Mouse (Mus musculus): Measurements from ENCODE around the gene Ccng2. TPM values are rescaled to one million over a fixed set of nuclear protein-coding genes. Genes with fewer than 3 reads are reported as not detected.

Ccng2 gene
- 10 to 100 TPM; 42.6 to 52.7 TPM for total RNA-seq (2021)
- long read RNA-seq, transcript Ccng2-201 (8 exons, 2,810 nt) = major isoform, 41 of 51 reads
- long read RNA-seq, partial matches to known transcripts = 6 of 51 reads
- long read RNA-seq, other reads (novel, unspliced or antisense) = 4 of 51 reads

DNA sequence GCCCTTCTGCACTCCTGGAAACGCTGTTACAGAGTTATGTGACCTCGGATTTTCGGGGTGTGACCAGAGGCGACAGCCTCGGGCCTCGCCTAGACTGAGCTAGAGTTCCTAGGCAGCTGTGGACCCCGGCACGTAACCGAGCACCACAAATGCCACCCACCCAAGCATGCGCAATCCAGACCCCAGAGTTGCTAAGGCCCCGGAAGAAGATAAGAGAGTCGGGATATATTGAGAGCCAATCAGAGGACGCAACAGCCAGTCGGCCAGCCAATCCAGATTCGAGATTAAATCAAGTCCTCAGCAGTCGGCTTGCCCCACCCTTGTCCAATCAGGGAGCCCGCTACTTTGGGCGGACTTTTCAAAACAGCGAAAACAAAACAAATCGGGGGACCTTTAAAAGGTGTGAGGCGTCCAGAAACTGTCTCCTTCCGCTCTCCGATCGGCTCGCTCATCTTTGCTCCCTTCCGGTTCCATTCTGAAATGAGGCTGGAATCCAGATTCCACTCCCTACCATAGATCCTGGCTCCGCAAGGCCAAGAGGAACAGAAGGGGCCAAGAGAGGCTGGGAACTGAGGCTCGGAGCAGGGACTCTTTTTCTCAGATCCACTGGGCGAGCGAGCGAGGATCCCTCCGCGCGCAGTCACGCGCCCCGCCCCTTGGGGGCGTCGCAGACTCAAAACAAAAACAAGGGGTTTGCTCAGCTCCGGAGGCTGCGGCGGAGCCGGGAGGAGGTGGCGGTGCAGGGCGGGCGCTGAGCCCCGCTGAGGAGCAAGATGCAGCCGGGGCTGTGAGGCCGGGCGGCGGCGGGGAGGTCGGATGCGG, at the start of gene Ccng2:
Gene Ccng2 (plus strand): TSS at position 375 of the 822 bp plus-strand sequence.
- DNase-seq (ENCODE audit: low spot score in 2 of 2) = peak; percentile 95 to 96

DNA sequence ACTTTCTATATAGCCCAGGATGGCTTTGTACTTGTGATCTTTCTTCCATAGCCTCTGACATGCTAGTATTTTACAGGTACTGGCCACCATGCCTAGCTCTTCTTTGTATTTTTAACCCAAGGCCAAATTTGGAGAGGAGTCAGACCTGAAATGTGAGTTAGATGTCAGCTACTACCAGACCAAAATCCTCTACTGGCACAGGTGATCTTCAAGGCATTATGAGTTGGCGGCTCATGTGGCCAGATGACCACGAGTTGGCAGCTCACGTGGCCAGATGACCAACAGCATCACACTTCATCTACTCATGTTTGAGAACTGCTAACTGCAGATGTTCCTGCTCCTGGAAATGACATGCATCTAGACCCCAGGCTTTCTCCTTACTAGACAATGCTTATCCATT, 48.7 kb upstream of the Ccng2 start:
- no peak for DNase-seq (ENCODE audit: low spot score in 2 of 2)

DNA sequence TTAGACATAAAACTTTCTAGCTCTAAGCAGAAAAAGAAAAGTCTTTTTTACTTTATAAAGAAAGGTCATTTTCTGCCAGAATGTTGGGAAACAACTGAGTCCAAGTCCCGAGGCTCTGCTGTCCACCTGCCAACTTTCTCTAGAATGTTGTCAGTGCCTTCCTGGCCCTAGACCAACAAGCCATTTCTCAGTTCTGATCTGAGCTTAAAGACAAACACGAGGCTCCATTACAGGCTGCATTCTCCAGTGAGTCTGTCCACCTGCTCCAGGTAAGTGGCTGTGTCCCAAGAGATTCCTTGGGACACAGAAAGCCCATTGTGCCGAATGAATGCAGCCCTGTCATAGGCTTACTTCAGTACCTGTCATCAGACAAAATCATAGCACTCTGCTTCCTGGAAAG, 45.4 kb upstream of the Ccng2 start:
- DNase-seq (ENCODE audit: low spot score in 2 of 2) = no peak

DNA sequence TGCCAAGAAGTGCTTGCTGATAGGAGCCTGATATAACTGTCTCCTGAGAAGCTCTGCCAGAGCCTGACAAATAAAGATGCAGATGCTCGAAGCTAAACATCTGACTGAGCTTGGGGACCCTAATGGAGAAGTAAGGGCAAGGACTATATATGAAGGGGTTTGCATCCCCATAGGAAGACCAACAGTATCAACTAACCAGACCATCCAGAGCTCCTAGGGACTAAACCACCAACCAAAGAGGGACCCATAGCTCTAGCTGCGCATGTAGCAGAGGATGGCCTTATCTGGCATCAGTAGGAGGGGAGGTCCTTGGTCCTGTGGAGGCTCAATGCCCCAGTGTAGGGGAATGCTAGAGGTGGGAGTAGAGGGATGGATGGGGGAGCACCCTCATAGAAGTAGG, 42.5 kb upstream of the Ccng2 start:
- no peak for DNase-seq (ENCODE audit: low spot score in 2 of 2)

DNA sequence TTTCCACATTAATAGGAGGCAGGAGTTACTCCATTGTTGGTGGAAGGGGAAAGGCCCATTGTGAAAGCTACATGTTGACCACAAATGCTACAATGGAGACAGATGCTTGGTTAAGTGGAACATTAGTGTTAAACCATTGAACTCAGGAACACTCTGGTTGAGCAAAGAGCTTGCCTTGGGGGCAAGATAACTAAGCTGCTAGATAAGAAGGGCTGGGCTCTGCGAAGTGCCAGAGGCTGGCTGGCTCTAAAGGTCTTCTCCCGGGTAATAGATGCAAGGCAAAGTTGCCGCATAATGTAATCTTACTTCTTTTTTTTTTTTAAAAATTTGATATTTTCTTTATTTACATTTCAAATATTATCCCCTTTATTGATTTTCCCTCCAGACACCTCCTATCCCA, 39.9 kb upstream of the Ccng2 start:
- DNase-seq (ENCODE audit: low spot score in 2 of 2) = no peak

DNA sequence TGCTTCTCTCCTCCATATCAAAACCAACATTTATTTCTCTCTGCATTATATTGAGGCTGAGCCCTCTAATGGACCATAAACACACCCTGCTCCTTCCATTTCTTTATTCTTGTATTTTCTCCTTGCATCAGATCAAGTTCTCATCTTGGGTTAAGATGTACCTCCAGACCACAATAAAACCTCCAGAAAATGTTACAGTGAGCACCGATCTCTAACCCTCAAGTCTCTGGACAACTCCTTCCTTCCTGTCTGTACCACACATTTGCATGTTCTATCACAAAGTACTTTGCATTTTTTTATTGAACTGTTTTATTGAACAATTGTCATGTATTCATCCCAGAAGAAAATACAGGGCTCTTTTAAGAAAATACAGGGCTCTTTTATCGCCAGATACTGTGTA, 37.5 kb upstream of the Ccng2 start:
- no peak for DNase-seq (ENCODE audit: low spot score in 2 of 2)

DNA sequence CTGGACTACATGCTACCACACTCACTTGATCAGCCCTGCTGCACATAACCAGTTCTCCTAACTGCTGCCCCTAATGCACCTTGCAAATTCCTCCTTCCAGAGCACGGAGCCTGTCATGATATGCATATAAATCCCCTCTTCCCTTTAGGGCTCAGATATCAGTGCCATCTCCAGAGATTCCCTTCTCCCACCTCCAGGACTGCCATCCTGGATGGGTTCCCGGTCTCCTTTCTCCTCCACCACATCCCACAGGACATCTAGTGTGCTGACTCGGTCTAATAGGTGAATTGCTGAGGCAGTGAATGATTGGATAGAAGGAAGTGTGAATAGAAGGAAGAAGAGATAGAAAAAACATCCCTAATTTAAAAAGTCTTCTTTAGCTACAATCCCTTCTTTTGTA, 35.3 kb upstream of the Ccng2 start:
- DNase-seq (ENCODE audit: low spot score in 2 of 2) = no peak

DNA sequence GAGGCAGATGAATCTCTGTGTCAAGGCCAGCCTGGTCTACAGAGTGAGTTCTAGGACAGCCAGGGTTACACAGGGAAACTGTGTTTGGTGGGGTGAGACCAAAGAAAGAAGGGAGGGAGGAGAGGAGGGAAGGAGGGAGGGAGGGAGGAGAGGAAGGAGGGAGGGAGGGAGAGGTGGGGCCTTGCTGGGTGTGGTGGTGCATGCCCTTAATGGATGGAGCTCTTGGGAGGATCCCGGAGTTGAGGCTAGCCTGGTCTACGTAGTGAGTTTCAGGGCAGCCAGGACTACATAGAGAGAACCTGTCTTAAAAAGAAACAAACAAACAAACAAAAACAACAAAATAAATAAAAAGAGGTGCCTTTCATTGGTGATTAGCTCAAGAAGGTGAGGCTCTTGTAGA, 34.2 kb upstream of the Ccng2 start:
- no peak for DNase-seq (ENCODE audit: low spot score in 2 of 2)

DNA sequence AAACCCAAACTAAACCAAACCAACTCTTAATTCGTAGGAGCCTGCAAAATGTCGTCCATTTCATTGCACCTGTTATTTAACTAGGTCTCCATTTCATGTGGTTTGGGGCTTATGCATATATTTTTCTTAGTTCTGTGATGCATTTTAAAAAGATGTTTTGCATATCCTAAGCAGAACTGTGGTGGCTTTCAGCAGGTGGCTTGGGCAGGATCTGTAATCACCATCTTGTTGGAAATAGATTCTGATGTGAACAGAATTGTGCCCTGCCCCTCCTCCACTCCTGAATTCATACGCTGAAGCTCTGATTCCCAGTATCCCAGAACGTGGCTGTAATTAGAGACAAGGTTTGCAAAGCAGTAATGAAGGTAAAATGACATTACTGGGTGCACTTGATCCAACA, 32.9 kb upstream of the Ccng2 start:
- DNase-seq (ENCODE audit: low spot score in 2 of 2) = peak; percentile 25 to 43

DNA sequence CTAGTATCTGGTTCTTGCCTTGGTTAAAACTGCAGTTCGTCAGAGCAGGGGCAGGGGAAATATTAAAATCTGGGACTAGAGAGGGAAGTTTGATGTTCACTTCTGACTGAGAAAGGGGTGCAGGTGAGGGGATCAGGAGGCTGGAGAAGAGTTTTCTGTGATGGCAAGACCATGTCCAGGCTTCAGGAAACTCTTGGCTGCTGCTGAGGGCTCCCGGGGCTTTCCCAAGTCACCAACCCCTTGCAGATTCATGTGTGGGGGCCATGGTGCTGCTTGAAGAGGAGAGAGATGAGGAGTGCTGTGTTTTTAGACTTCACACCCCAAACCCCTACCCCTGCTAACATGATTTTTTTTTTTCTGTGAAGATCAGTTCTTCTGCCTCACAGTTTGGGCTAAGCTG, 32.5 kb upstream of the Ccng2 start:
- no peak for DNase-seq (ENCODE audit: low spot score in 2 of 2)

DNA sequence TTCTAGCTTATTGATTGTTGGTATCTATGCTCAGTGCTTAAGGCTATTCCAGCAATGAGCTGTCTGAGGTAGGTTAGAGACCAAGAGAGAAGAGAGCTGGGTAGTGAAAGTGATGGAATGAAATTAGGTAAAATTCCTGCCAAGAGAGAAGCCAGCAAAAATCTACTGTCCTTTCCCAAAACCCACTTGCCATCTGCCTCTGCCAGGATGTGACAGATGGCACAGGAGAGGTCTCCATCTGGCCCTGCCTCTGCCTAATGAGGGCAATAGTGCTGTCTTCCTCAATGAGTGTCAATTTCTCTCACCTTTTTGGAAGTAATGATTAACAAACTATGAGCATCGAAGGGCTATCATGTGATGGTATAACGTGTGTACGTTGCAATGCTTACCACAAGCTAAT, 31.2 kb upstream of the Ccng2 start:
- DNase-seq (ENCODE audit: low spot score in 2 of 2) = peak; percentile 66 to 70

DNA sequence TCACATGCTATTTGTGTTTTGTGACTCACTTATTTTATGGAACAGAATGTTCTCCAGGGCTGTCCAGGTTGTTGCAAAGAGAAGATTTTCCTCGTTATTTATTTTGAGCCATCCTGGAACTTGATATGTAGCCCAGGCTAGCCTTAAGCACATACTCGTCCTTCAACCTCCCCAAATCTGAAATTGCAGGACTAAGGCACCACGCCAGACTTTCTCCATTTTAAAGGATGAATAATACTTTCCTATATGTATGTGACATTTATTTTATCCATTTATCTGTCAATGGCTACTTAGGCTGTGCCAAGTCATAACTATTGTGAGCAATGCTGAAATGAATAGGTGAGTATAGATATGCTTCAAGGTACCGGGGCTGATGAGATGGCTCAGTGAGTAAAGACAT, 30.5 kb upstream of the Ccng2 start:
- DNase-seq (ENCODE audit: low spot score in 2 of 2) = no peak

DNA sequence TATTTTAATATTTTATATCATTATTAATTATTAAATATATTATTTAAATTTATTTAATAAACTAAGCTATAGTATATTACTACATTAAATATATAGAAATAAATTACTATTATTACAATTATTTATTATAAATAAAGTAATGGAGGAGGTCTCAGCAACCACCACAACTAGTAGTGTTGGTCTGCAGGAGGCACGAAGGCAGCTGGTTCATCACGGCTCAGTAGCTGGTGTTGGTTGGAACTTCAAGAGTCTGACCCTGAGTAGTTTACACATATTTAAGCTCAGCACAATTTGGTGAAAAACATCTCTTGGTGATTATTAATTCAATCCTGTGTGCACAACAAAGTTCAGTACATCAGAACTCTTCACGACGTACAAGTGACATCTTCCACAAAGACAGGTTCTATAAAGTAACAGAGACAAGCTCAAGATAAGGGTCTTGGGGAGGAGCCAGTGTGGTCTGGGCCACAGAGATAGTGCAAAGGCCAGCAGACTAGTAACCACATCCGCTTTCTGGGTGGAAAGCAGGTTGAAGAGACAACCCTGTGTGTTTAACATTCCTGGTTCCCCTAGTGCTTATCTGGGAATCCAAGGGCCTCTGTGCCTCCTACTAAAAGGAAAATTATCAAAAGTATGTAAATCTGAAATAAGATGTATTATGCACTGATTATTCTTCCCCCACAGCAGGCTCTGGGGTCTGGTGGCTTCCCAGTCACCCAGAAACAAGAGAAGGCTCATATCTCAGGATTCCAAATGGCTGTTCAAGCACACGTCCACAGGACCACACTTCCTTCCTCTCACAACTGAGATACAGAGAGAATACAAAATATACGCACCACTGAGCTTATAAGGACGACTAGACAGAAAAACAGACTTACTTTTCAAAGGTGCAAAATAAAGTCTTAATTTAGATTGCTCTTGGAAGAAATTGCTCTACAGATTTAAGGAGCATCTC, 27.2 kb upstream of the Ccng2 start:
- DNase-seq (ENCODE audit: low spot score in 2 of 2) = no peak

DNA sequence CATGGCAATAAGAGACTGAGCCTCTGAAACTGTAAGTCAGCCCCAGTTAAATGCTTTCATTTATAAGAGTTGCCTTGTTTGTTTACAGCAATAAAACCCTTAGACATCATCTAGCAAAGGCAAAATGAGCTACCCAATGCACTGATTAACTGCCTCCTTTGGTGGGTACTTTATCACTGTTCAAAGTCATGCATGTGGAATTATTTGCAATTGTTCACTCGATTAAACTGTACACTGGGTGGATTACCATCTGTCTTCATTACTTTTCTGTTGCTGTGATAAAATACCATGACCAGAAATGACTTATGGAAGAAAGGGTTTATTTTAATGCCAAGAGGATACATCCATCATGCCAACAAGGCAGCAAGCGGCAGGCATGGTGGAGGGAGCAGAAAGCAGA, 21.8 kb upstream of the Ccng2 start:
- no peak for DNase-seq (ENCODE audit: low spot score in 2 of 2)

DNA sequence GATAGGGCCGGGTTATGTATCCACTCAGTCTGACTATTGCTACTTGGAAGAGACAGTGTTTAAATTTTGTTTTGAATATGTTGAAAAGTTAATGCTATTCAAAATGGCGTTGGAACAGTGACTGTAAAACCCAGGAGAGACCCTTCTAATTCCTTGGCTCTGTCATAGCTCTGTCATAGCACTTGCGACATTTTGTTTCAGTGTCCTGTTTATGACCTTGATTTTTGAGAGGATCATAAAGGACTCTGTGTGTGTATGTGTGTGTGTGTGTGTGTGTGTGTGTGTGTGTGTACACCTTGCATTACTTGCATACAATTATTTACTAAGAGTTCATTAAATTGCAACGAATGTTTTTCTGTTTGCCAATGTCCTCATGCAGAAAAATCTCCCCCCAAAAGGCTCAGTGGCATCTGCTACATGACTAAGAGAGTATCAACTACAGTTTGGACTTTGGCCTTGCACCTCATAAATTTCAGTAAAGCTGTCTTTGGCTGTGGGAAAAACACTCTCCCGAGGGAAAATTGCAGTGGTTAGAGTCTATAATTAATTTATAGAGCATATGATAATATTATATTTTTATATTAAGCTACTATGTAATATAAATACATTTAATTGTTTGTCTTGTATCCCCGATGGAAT, 17.0 kb upstream of the Ccng2 start:
- no peak for DNase-seq (ENCODE audit: low spot score in 2 of 2)

DNA sequence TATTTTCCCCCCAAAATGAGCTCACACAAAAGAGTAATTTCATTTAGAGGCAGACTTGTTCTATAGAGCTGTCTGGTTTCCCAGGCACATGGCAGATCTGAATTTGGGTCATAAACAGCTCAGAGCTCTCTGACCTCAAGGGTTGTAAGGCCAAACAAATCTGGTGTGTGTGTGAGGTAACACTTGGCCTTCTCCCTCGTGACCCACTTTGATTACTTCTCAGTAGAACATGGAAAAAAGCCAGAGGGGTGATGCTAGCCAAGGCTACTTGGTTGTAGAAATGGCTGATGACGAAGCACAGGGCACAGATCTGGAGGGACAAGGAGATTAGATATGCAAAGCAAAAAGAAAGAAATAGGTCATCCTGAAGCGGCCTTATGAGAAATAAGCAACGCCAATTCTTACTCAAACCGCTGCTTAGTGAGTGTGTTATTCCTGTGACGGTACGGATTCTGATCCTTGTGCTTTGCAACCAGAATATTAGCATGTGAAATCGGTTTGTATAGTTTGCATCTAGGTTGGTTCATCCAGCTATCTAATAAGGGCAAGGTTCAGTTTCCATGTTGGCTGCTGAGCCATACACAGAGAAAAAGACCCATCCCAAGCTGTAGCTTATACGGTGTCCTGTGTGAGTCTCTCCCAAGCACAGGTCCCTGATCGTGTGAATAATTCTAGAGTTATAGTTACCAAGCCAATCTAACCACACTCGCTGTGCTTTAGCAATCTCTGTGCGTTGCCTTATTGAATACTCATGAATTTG, 15.9 kb upstream of the Ccng2 start:
- DNase-seq (ENCODE audit: low spot score in 2 of 2) = no peak

DNA sequence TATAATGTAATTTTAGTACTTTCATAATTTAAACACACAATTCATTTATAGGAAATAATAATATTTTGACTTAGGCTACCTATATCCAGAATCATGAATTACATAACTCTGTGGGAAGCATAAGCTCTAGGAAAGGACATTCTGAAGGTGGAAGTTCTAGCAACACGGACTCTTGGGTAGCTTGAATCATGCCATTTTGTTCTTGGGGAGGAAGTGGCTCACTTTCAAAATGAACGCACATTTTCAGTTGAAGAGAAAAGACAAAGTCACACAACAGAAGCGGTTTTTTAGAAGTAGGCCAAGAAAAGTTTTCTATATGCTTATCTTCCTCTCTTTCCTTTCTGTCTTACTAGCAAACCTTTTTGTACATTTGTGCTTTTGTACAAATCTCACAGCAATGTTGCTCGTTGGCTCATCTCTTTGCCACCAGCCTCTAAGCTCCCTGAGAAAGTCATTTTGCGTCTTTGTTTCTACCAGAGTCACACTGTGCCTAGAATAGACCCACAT, 11.2 kb upstream of the Ccng2 start:
- DNase-seq (ENCODE audit: low spot score in 2 of 2) = no peak

DNA sequence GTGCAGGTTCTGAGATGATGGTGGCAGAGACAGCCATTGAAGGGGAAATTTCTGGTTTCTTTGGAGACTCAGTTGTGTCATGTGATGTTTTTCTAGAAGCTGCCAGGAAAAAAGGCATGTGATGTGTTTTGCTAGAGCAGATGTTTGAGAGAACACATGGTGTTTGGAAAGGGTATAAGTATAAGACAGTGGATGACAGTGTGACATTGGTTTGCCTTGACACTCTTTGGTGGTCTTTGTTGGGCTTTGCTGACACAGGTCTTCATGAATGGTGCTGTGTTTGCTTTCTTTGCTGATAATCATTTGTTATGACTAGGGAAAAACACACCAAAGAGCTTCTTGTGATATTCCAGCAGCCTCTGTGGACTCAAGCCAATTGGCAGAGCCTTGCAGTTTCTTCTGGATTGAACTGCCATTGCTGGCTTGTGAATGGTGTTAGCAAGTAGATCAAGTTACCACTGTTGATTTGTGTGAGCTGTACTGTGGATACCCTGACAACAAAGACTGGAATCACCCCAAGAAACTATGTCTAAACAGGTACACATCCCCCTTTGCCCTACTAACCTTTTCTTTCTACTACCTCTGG, 10.1 kb upstream of the Ccng2 start:
- DNase-seq (ENCODE audit: low spot score in 2 of 2) = no peak

DNA sequence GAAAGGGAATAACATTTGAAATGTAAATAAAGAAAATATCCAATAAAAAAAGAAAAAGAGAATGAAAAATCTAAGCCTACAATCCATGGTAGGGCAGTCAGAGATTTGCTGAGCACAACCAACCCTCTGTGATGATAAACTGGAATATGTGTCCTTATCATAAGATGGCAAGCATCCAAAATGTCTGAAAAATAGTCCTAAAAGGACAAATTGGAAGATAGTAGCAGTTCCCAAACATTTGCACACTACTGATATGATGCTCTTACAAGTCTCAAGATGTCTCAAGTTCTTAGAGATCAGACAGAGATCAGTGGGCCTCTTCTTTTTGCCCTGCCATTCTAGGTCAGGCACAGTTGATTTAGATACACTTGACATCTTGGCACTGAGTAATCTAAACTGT, 7.7 kb upstream of the Ccng2 start:
- no peak for DNase-seq (ENCODE audit: low spot score in 2 of 2)

DNA sequence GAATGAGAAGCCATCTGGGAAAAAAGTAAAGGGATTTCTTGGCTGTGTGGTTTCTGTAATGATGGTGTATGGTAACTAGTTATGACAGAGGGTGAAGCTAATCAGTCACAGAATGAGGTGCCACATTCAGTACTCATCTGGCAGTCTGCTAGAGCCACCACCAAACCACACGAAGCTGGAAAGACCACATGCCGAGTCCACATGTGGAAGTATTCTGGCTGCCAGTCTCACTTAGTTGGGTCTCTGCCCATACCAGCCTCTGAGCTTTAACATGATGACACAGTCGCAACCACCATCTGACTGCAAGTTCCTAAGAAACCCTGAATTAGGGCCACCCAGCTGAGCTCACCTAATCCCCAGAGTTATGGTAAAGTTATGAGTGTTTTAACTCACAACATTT, 6.1 kb upstream of the Ccng2 start:
- no peak for DNase-seq (ENCODE audit: low spot score in 2 of 2)
